Mouse (Mus musculus): Measurements from ENCODE around the gene Lrch1.

Lrch1 gene

DNA sequence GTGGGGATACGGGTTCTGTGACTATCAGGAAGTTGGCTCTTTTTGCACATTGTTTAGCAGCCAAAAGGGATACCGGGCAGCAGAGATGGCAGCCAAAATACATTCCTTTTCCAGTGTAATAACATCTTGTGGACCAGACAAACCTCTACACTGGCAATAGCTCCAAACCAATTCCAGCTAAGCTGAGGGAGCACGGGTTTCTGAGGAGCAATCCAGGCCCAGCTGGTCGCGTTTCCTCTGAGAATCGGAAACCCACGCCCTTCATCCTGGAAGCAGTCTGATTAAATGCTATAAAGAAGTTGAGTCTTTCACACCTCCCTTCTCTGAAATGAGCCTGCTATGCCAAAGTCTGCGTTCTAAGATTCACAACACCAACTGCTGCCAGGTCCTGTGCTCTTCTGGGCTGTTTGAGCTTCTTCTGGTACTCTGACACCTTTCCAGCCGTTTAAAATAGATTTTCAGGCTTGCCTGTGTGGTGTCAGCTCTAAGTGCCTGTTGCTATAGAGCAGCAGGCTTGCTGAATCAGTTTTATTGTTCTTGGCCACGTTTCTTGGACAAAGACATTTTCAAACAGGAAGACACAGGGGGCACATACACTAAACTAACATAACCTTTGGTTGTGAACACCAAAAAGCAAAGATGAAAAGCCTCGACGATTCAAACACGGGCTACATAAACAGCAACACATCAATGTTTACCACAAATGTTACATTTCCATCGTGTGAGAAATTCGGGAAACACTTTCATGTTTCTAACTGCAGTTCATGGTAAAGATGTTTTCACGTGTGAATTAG, 94.5 kb downstream of the Lrch1 start:
- peak; percentile 50 to 60 for DNase-seq (ENCODE audit: low spot score in 2 of 2)

DNA sequence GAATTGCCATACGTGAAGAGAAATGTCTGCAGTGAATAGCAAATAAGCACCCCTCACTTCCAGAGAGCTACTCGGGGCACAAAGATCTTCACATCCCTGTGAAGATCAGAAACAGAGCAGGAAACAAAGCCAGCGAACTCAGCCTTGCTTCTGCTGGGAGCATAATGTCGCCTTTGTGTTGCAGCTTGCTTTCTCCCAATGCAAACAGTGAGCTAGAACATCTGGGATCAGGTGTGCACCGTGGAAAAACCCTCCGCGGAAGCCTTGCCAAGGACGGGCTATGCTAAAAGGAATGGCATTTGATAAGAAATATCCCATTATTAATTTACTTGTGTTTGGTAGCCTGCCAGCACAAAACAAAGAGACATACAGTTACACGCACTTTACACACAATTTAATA, 95.8 kb downstream of the Lrch1 start:
- no peak for DNase-seq (ENCODE audit: low spot score in 2 of 2)

DNA sequence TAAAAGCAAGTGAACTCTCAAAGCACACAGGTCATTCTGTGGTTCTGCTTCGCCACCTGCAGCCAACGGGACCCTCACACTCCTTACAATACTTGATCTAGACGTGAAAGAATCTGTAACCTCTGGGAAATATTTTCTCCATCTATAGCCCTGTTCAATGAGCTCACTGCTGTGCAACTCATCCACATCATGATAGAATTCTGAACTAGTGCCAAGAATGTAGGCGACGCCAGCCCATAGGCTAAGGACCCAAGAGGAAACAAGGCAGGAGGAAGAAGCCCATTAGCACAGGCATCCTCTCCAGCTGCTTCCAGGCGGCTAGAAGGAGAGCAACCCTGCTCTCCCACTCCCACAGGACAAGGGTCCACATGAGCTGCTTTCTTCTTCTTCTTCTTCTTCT, 98.7 kb downstream of the Lrch1 start:
- DNase-seq (ENCODE audit: low spot score in 2 of 2), result no peak

DNA sequence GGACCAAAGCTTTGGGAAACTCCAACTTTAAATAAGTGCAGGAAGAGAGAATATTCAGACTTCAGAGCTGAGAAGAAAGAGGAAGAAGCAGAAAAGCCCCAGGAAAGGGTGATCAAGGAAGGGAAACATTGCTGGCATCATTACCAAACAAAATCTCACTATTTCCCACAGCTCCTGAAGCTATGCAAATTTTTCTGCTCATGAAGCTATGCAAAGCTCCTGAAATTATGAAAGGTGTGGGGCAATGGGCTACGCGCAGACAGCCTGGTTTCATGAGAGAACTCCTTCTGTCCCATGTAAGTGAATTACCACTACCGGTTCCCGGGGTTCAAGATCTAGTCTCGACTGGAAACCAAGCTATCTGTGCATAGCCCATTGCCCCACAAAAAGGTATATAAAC, 99.5 kb downstream of the Lrch1 start:
- no peak for DNase-seq (ENCODE audit: low spot score in 2 of 2)

DNA sequence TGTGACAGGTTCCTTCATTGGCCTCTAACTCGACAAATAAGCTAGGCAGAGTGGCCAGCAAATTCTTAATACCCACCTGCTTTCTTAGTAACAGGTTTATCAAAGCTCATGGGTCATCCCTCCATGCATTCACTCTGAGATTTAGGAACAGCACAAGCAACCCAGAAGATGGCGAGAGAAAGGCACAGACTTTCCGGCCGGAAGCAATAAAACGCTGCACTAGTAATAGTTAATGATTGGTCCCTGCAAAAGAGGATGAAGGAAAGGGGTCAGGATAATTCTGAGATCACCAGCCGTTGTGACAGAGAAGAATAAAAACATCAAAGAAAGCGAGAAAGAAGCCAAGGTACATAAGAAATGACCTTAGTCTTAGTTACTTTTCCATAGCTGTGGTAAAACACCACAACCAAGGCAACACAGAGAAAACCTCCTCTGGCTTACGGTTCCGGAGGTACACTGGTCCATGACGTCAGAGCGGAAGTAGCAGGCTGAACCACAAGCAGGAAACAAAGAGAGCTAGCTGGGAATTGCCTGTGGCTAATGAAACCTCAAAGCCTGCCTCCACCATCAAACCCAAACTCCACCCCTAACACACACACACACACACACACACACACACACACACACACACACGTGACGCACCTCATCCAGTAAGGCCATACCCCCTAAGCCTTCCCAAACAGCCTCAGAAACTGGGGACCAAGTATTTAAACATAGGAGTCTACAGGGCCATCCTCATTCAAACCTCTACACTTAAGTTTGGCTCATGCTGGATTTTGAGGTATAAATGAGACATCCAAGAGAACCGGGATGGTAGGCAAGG, 100.2 kb downstream of the Lrch1 start:
- no peak for DNase-seq (ENCODE audit: low spot score in 2 of 2)

DNA sequence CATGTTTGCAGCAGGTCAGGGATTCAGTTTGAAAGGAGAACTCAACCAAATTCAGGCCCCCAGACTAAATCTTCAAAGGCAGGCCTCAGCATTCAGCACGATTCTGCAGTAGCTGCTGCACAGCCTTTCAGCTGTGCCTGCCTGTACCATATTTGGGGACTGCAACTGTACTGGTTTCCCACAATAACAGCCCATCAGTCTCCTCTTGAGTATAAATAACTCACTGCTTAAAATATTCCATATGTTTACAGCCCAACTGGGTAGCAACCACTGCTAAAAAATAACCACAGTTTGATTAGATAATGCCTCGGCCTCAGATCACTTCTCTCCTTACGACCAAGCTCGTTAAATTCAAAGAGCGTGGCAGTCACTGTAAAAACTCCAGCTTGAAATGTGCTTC, 101.0 kb downstream of the Lrch1 start:
- DNase-seq (ENCODE audit: low spot score in 2 of 2), result no peak

DNA sequence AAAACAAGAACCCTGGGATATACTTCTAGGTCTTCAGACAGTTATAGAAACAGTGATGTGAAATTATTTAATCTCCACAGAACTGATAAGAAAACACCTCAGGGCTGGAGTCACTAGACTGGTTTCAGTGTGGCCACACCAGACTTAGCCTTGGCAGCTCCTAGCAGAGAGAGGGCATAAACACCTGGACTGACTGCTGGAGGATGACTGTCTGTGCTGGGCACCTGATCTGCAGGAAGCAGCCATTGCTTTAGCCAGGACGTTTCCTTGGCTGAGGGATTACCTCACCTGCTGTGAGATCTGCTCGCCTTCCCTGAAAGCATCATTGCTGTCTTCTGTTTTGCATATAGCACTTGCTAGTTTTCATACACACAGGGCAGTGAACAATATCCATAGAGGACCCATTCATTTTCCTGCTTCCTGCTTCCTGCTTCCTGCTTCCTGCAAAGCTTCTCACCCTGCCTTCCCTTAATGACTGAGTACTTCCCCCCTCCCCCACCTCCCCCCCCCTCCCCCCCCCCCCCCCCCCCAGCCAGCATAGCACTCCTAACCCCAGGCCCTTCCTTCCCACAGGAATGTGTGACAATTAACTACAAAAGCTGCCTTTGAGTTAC, 101.9 kb downstream of the Lrch1 start:
- no peak for DNase-seq (ENCODE audit: low spot score in 2 of 2)

DNA sequence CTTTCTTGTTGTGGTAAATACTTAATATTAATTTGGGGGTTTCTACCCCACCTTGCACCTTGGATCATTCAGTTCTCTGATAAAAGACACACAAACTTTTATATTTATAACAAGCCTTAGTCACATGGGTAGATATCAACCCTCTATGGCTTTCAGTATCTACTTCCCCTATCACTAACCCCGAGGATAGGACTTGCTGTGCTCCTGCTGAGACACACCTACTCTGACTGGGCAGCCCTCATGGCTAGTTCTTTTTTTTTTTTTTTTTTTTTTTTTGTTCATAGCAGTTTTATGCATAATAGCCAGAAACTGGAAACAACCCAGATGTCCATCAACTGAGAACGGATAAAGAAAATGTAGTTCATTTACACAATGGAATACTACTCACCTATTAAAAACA, 106.0 kb downstream of the Lrch1 start:
- DNase-seq (ENCODE audit: low spot score in 2 of 2), result no peak

DNA sequence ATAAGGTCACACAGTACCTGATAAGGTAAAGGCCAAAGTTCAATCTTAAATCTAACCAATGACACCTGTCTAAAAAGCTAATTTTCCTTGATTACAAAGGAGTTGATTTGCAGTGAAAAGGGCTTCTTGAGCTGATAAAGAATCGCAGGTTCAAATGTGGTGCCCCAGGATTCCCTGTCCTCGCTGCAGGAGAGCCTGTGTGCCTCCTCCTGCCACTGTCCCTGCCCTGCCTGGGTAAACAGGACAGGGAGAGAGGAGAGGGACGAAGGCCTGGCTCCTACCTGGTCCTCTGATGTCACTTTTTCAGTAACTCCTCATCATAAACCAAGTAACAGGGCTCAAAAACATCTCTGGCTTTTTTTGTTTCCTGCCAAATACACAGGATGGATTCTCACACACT, 106.4 kb downstream of the Lrch1 start:
- no peak for DNase-seq (ENCODE audit: low spot score in 2 of 2)

DNA sequence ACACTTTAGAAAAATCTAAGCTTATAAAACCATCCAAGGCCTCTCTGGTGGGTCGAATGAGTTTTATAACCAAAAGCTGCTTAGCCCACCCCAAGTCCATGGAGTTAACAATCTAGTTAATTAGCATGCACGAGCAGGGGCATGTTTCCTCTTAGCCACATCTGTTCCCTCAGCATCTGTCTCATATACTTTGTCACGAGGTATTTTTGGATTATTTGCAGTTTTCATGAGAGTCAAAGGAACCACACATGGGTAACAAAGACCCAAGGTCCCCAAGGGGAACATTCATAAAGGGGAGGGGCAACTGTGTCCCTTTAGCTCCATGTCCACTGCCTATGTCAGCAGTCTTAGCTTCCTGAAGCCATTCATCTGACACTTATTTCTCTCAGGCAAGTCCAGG, 106.9 kb downstream of the Lrch1 start:
- no peak for DNase-seq (ENCODE audit: low spot score in 2 of 2)

DNA sequence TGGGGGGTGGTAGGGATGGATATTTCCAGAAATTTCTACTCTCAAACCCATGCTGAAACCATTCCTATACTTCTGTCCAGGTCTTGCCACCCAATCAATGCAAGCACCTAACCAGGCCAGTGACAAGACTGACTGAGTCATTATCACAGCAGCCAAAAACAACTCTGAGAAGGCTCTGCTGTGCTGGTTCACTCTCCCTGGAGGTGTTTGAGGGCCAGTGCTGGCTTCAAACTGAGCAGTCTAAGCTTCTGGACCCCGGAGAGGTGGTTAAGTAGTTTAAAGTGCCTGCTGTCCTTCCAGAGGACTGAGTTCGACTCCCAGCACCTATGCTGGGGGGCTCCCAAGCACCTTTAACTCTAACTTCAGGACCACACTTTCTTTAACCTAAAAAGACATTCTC, 107.3 kb downstream of the Lrch1 start:
- no peak for DNase-seq (ENCODE audit: low spot score in 2 of 2)

DNA sequence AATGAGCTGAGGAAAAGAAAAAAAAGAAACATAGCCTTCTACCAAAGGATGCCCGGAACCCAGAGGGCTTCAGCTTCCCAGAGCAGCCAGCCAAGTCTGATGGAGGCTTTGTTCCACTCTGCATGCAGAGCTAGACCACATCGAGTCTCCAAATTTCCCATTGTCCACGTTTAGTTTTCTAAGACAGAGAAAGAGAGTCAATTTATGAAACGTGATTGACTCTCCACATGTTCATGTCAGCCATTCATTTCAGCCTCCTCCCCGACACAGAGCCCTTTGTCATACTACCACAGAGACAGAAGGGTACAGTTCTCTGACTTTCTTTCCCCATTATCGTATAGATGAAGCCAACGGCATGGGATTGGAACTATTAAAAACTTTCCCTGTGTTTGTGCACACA, 108.9 kb downstream of the Lrch1 start:
- DNase-seq (ENCODE audit: low spot score in 2 of 2), result no peak

DNA sequence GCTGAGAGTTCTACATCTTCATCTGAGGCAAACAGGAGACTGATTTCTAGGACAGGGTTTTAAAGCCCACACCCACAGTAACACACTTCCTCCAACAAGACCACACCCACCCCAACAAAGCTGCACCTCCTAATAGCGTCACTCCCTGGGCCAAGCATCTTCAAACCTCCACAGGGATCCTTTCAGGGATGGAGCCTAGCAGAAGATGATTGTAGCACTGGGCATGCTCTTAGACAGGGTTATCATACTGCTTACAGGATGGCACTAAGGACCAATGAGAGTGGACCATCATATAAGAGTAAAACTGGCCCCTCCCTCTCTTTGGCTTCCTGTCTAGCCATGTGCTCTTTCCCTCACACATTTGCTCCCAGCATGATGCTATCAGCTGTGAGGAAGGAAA, 112.7 kb downstream of the Lrch1 start:
- DNase-seq (ENCODE audit: low spot score in 2 of 2), result no peak

DNA sequence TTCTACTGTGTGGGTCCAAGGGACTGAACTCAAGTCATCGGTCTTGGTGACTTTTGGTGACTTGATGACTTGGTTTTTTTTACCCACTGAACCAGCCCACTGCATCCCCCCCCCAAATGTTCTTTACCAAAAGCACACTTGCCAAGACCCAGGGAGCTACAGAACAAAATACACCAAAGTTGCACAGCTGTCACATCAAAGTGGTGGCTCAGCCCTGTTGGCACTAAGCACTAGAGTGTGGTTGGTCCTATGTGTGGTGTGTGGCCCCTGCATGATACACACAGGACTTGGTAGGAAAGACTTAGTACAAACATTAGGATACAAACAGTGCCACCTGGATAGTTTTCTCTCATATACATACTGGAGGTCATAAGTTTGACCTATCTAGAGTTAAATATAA, 113.5 kb downstream of the Lrch1 start:
- DNase-seq (ENCODE audit: low spot score in 2 of 2), result no peak

DNA sequence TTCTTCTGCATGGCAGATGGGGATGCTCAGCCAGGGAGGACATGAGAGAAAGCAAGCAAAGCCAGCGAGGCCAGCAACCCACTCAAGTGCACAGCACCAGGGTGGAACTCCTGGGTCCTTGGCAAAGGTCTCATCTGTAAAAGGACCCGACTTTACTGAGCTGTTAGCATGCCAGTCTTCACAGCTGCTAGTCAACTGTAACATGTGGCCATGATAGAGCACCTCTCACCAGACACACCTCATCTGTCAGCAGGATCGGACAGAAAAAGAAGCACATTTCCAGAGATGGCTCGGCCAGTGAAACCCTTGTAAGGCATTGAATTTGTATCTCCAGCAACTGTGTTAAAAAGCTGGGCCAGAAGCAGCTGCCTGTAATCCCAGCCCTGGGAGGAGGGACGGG, 116.0 kb downstream of the Lrch1 start:
- no peak for DNase-seq (ENCODE audit: low spot score in 2 of 2)

DNA sequence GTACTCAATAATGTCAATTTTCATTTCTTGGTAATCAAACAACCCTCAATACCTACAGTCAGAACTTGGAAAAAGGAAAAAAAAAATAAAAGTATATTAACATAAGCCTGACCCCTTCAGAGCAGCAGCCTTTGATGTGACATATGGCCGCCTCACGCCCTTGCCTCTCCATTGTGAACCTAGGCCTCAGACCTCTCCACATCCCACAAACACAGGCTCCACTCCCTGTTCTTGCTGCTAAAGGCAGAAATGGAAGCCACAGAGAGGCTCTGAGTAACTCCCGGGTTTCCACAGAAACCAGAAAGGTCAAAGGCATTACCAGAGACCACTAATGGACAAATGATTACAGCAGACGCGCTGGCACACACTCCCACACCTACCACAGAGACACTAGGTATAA, 116.6 kb downstream of the Lrch1 start:
- no peak for DNase-seq (ENCODE audit: low spot score in 2 of 2)

DNA sequence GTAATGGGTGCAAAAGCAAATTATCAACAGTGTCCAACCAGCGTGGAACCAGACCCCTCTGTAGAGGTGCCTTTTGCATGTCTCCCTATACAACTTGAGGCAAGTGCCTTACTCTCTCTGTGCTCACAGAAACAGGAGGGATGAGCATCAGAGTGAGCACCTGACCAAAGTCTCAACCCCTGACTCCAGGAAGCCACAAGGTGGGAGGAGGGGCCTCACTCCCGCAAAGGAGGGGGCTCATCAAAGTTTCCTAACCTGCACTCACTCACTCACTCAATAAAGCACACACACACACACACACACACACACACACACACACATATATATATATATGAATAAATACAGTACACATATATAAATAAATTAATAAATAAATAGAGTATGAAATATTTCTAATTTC, 117.1 kb downstream of the Lrch1 start:
- DNase-seq (ENCODE audit: low spot score in 2 of 2), result no peak

DNA sequence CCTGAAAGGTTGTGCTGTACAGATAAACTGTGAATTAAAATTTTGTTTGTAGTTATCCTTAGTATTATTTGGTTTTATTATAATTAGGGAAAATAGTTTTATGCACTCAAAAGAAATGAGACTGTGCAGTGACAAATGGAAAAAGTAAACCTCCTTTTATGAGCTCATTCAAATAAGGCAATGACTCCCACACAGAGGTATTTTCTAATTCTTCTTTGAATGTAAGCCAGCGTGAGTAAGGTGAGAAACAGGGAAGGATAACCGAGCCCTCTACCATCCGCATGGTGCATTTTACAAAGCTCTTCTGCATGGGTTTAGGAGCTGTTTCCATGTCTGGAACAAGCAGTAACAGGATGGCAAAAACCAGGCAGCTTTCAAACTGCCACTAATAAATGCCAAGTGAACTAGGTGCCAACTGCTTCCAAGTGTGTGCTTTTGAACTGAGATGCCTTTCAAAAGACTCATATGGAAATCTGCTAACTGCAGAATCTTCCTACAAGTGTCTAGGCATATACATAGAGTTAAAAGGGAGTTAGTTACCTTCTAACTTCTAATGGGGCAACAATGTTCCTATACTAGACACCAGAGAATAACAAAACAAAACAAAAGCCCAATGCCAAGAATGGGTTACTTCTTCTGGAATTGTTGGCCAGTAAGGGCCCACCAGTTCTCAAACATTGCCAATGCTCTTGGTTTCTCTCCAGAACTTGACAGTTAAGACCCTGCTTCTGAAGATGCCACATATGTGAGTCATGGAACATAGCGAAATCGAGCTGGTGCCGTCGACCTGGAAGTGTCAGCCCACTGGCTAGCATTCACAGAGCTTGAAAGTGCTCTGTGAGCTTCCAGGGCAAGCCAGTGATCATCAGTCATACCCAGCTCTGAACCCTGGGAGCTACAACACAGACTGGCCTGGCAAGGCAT, 124.7 kb downstream of the Lrch1 start:
- DNase-seq (ENCODE audit: low spot score in 2 of 2), result no peak

DNA sequence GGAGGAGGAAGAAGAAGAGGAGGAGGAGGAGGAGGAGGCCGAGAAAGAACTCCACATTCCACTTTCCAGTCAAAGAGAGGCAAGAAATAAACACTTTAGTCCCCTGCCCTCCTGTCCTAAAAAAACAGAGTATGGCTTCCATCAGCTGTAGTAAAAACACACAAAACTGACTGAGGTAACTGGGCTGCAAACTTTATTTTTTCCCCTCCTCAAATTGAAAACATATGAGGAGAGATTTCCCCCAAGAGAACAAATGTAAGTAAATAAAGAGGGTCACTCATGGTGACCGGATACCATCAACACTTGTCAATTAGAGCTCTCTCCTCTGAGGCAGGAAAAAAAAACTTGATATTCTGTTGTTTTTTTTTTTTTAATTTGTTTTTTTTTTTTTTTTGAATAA, 125.6 kb downstream of the Lrch1 start:
- no peak for DNase-seq (ENCODE audit: low spot score in 2 of 2)

DNA sequence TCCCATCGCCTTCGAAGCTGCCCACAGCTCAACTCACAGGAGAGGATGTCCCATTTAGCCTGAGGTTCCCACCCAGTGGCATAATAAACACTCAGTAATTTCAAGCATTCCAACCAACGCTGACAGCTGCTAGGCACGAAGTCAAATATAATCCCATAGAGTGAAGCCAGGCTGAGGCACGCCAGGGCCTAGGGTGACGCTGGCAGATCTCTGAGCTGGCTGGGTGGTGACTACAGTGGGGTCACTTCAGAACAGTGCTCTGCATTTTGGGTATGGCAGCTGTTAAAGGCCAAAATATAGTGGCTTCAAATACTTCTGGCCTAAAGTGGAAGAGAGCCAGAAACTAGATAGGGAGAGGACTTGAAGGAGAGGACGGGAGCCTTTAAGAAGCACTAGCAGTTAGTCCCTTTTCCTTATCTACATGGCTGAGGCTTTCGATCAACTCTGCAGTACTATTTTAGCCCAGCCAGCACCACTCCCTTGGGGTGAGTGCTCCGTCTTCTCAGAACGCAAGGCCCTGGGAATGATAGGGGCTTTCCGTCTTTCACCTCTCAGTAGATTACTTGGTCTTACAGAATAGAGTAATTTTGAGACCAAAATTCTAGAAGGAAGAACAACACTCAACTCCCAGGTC, 127.4 kb downstream of the Lrch1 start:
- no peak for DNase-seq (ENCODE audit: low spot score in 2 of 2)

DNA sequence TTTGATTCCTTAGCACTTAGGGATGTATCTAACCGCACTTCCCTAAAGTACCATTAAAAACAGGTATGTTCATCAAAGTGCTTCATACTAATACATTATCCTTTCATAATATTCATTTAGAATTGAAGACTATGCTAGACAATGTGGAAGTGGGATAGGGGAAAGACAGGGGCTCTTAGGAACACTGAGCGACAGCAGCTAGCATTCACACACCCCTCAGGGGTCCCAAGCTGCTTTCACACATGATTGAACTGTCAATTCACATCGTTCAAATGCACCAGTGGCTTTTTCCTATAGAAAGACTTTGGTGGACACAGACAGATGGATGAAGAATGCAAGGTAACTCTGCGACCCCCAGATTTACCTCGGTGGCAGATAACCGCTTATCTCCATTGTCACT, 131.0 kb downstream of the Lrch1 start:
- no peak for DNase-seq (ENCODE audit: low spot score in 2 of 2)

Measured in right cerebral cortex, postnatal 36 days (tissue).